Mouse (Mus musculus) CD8-positive naive resting alpha-beta T cell, adult 2 months (primary cell): Measurements from ENCODE around the gene Ccdc138.
"Not testable (repeated sequence)": the region's sequence is repeated elsewhere in the genome, so short reads cannot be mapped to it uniquely, and the experiment has no call there.

Experiments used
- DNase-seq, 2 experiments: peaks; one replicate each; pipeline ENCODE4 v3.0.0; 2022; ENCODE audit warnings: low read depth in 2 of 2, low spot score in 2 of 2

Gene Ccdc138

GRCm38 (mm10) chr10:58497320-58498284 is at the start of gene Ccdc138:
TSS of gene Ccdc138 (plus strand) at chr10:58497948.
- peak; percentile 89 to 92 for DNase-seq

- DNase-seq: no peak
Observed at GRCm38 (mm10) chr10:58451575-58451974, 46.2 kb upstream of the Ccdc138 start.

- DNase-seq: no peak
Observed at GRCm38 (mm10) chr10:58452185-58452584, 45.6 kb upstream of the Ccdc138 start.

GRCm38 (mm10) chr10:58459896-58460295 is 37.9 kb upstream of the Ccdc138 start:
- no peak for DNase-seq

GRCm38 (mm10) chr10:58477086-58477755 is 20.5 kb upstream of the Ccdc138 start:
- no peak for DNase-seq

- no peak for DNase-seq
Observed at GRCm38 (mm10) chr10:58478071-58478578, 19.6 kb upstream of the Ccdc138 start.

- DNase-seq: no peak
Observed at GRCm38 (mm10) chr10:58479954-58480490, 17.7 kb upstream of the Ccdc138 start.

GRCm38 (mm10) chr10:58491031-58491430 is 6.7 kb upstream of the Ccdc138 start:
- DNase-seq: no peak

GRCm38 (mm10) chr10:58495637-58496036 is 2.1 kb upstream of the Ccdc138 start:
- DNase-seq: no peak

GRCm38 (mm10) chr10:58496732-58497131 is 1.0 kb upstream of the Ccdc138 start:
- no peak for DNase-seq

- DNase-seq: no peak
Observed at GRCm38 (mm10) chr10:58498516-58498915, 768 bp downstream of the Ccdc138 start.

GRCm38 (mm10) chr10:58529358-58529757 is 31.6 kb downstream of the Ccdc138 start:
- no peak for DNase-seq

GRCm38 (mm10) chr10:58530896-58531790 is 33.4 kb downstream of the Ccdc138 start:
- DNase-seq: no peak

- DNase-seq: no peak
Observed at GRCm38 (mm10) chr10:58532177-58532576, 34.4 kb downstream of the Ccdc138 start.

GRCm38 (mm10) chr10:58536276-58536675 is 38.5 kb downstream of the Ccdc138 start:
- not testable (repeated sequence) for DNase-seq

- DNase-seq: no peak
Observed at GRCm38 (mm10) chr10:58540613-58541012, 42.9 kb downstream of the Ccdc138 start.

GRCm38 (mm10) chr10:58548739-58549138 is 51.0 kb downstream of the Ccdc138 start:
- no peak for DNase-seq

- no peak for DNase-seq
Observed at GRCm38 (mm10) chr10:58554693-58555387, 57.1 kb downstream of the Ccdc138 start.

GRCm38 (mm10) chr10:58559098-58559497 is 61.4 kb downstream of the Ccdc138 start:
- peak in 1 of 2 experiments; percentile 18 for DNase-seq

- no peak for DNase-seq
Observed at GRCm38 (mm10) chr10:58559901-58560300, 62.2 kb downstream of the Ccdc138 start.
